Mouse (Mus musculus): ENCODE results near the gene Ripply1. TPM values are rescaled to one million over a fixed set of nuclear protein-coding genes. Genes with fewer than 3 reads are reported as not detected.
"Not testable (repeated sequence)": the region's sequence is repeated elsewhere in the genome, so short reads cannot be mapped to it uniquely, and the experiment has no call there.

The Ripply1 gene
- total RNA-seq, 2 experiments from 2014 or later, result 0.40 to 0.62 TPM

DNA sequence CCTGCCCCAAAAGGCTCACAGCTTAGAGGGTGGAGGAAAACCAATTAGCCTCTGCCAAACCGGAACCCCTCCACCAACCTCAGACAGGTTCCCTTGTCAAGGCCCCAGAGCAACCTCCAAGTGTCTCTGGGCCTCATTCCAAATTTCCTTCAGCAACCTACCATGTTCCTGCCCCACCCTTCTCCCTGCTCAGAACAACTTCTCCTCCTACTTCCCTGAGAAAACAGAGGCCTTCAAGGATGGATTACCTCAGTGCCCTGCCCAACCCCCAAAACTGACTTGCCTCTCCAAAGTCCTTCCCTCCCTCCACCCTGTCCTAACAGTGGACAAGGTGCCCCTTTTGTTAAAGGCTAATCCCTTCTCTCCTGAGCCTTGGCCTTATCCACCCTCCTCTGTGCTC lies 3.6 kb upstream of the Ripply1 start:
- intact Hi-C loops (cut with DNase I; ENCODE audit: low total_unique reads), result no loop called here
- no peak for DNase-seq

DNA sequence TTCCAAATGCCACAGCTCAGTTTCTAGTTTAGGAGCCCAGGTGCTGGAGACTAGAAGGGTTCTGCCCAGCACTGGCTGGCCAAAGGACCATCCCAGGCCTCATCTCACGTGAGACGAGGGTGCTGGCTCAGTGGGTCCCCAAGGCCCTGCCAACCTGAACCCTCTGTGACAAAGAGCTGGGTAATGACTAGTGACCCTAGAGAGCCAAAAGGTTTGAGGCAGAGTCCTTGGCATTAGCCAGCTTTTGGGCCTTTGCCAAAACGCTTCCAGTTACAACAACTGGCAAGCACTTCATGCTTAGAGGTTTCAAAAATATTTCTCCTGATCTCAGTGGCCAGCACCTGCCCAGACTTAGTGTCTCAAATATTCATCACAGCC lies 881 bp upstream of the Ripply1 start:
- intact Hi-C loops (cut with DNase I; ENCODE audit: low total_unique reads), result loop anchor here (5.0 kb wide), 1 partner anchor 49 kb away; no protein-coding TSS in a partner anchor
- peak; percentile 42 for DNase-seq

DNA sequence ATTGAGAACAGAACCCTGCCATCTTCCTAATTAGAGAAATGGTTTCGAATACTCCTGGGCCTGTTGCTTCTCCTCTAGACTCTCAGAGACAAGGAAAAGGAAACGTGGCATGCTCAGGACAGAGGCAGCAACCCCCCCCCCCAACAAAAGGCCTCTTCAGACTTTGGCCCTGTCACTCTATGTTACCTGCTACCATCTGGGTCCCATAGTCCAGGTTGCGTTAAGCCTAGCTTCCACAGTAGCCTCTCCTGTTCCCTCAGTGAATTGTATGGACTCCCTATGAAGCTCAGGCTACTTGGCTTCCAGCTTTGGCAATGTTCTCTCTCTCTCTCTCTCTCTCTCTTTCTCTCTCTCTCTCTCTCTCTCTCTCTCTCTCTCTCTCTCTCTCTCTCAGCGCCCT lies 590 bp downstream of the Ripply1 start:
- intact Hi-C loops (cut with DNase I; ENCODE audit: low total_unique reads), result loop anchor here (5.0 kb wide), 1 partner anchor 51 kb away; no protein-coding TSS in a partner anchor
- DNase-seq, result no peak

DNA sequence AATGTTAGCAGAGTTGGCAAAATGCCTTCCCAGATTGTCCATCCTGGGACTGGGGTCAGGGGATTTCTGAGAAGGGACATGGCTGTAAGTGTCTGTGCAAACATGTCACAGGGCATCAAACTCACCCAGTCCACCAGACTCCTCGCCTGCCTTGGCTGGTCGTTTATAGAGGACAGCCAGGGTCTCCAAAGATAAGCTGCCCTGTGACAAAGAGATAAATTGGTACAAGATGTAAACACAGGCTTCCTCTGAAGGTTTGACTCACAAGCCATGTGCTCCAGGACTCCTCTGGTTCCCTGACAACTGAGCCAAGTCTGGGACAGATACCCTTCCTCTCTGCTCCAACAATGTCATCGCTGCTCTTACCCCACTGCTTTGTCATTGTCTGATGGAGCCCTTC lies 1.2 kb downstream of the Ripply1 start:
- intact Hi-C loops (cut with DNase I; ENCODE audit: low total_unique reads), result loop anchor here (5.0 kb wide), 1 partner anchor 51 kb away; no protein-coding TSS in a partner anchor
- DNase-seq, result no peak

DNA sequence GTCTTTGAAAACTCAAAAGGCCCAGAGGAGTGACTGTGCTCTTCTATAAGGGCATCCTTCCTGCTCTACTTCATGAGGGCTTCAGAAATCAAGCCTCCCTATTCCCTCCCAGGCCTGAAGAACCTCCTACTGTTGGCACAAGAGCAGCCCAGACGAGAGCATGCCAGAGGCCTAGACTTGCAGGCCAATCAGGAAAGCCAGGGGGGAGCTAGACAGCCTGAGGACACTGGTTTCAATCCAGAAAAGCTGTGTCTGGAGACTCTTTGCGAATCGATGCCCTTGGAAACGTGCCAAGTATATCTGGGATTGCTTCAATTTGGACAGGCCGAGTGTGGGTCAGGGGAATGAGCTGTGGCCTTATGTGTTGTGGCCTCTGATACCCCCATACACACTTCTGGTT lies 2.8 kb downstream of the Ripply1 start:
- intact Hi-C loops (cut with DNase I; ENCODE audit: low total_unique reads), result no loop called here
- DNase-seq, result no peak

DNA sequence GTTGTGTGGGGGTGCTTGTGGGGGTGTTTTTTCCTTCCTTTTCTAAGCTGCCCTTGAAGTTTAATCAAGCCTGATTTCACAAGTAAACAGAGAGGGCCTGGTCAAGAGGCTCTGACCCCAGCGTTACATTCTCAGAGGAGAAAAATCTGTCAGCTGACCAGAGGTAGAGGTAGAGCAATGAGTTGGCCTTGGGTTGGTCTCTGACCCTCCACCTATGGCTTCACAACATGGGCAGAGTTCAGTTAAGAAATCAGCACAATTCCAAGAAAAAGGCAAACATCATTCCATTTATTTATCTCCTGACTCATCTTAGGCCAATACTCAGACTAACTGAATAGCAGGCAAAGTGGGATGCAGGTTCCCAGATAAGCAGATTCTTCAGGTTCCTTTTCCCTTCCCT lies 3.3 kb downstream of the Ripply1 start:
- intact Hi-C loops (cut with DNase I; ENCODE audit: low total_unique reads), result no loop called here
- DNase-seq, result no peak

DNA sequence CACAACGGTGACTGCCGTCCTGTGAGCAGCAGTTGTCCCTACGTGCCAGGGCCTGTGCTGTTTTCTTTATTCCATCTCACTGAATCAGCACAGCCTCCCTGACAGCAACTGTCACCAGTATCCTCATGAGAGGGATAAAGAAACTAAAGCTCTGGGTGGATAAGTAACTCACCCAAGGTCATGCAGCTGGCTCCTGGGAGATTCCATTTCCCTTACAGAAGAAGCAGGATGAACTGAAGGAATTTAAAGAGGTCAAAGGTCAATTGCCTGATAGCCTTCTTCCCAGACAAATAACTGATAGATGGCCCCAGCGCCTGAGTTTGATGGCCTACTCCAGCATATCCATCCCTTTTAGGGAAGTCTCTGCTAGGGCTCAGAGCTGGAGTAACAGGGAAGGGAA lies 4.8 kb downstream of the Ripply1 start:
- no peak for DNase-seq

DNA sequence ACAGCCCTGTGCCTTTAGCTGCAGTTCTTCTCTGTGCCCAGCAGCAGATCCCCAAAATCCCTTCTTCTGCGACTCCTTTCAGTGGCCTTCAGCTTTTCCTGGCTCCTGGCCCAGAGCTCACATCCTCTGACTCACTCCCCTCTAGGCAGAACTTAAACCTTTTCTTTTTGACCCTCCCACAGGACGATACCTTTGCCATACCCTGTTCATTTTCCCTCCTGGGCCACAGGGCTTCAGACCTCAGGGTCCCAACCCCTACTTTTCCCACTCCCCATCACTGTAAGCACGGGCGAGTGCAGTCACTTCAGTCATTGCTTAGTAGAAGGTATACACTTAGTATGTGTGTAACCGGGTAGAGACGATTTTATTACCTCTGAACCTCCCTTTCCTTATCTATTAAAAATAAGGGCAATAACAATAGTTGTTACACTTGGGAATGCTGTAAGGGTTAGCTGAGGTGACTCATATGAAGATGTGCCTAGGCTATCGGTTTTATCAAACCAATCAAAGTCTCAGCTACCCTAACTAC lies 7.0 kb downstream of the Ripply1 start:
- no peak for DNase-seq

More for the DNA sequence above, 4.8 kb downstream of the Ripply1 start:
- intact Hi-C loops (cut with DNase I; ENCODE audit: low total_unique reads), result no loop called here

DNA sequence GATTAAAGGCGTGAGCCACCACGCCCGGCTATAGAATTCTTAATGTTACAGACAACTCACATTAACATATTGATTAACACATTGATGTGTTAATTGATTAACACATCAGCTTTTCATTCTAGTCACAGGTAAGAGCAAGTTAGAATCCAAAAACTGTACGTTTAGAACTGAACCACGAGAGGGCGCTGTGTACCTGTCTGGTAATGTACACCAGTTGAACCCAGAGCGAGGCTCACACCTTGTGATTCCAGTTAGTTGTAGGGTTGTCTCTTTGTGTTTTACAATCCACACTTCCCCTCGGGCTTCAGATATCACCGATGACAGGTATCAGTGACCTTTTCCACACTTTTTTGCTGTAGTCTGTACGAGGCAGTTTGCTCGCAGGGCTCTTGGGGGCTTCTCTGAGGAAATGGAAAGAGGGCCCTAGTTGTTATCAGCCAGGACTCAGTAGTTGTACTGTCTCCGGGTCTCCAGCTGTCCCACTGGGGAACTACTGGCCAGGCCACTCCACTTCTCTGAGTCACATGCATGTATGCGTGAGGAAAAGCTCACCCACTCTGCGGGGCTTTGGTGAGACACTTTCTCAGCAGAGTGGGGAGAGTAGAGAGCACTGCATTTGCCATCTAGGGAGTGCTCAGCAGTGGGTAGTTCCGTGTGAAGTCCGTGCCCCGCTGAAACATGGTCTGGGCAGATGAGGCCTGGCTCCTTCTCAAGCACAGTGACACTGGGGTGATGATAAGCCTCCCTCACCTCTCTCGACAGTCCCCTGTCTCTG lies 7.7 kb downstream of the Ripply1 start:
- peak; percentile 22 for DNase-seq
- intact Hi-C loops (cut with DNase I; ENCODE audit: low total_unique reads), result no loop called here

More for the DNA sequence above, 7.0 kb downstream of the Ripply1 start:
- intact Hi-C loops (cut with DNase I; ENCODE audit: low total_unique reads), result no loop called here

DNA sequence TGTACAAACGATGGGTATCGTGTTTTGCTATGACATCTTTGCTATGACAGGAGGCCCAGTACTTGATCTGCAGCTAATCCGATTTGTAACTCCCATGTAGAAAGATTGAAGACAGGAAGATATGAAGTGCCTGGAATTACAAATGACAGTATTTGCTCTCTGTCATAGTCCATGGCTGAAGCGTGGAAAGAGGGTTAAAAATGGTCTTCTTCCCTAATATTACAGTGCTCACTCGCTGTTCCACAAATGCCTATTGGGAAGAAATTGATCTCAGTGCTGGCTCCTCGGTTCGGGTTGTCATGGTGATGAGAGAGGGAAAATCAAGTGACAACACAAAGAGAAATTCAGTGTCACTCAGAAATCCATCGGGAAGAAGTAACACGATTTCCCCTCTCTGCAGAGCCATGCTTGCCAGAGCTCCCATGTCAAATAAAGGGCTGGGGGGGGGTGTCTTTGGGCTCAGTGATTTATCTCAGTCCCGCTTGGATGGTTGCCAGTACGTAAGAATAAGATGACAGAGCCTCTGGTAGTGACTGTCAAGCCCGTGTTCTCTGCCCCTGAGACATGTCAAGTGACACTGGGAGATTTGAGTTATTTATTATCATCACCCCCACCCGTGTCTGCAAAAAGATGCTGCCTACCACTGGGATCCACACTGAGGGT lies 12.0 kb downstream of the Ripply1 start:
- intact Hi-C loops (cut with DNase I; ENCODE audit: low total_unique reads), result no loop called here
- DNase-seq, result no peak

DNA sequence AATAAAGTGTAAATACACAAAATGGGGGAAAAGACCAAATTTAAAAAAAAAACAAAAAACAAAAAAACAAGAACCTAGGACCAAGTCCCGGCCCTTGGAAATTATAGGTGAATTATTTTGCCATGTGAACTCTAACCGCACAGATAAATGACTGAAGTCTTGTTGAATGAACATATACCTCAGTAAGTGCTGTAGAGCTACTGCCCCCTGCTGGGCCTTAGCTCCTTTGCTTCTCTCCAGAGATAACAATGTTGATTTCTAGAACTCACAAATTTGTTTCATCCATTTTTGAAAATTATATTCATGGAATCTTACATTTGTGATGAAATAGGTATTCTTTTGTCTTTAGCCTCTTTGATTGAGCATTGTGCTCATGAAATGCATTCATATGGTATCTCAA lies 19.6 kb downstream of the Ripply1 start:
- intact Hi-C loops (cut with DNase I; ENCODE audit: low total_unique reads), result no loop called here
- DNase-seq, result no peak

DNA sequence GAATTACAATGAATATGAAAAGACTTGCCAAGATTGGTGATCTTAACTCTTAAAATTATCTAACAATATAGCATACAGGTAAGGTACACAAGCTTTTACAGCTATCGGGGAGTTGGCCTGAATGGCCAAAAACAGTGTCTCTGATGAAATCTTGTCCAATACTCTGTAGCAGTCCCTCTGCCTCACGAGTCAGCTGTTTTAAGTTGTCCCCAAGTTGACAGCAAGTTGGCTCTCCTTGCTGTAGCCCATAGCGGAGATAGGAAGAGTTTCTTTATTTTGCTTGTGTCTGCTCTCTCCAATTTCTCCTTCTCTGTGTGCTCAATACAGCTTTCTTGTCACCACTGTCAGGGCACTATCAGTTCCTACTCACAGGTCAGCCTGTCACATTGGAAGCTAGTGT lies 23.5 kb downstream of the Ripply1 start:
- intact Hi-C loops (cut with DNase I; ENCODE audit: low total_unique reads); DNase-seq: not testable (repeated sequence)

DNA sequence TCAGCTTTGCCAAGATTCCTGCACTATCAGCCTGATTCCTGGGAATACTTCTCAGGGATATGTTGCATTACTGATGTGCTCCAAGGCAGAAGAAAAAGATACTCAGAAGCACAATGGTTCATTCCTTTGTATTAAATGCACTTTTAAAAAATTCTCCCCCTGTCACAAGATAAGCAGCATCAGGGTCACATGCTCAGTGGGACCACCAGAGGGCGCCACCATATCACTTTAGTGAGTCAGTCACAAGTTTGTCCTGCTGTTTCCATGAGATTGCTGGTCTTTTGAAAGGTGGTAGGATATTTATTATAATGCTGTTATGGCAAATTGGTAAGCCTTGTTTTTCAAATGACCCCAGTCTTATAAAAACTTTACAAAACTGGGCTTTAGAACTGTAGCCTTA lies 30.3 kb downstream of the Ripply1 start:
- intact Hi-C loops (cut with DNase I; ENCODE audit: low total_unique reads), result no loop called here
- DNase-seq, result peak; percentile 49

DNA sequence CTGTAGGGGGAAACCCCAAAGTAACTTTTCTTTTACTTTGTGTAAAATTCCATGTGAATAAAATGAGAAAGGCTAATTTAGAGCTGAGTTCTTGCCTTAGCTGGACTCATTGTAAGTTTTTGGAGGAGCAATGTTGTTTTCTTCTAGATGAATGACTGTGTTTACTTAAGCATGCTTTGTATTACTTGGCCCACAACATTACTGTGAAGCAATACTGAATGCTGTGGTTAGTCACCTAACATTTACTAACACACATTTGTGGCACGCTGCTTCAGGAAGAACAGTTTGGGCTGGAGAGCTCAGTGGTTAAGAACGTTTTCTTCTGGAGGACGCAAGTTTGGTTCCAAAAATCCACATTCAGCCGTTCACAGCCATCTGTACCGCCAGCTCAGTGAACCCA lies 45.1 kb downstream of the Ripply1 start:
- no peak for DNase-seq

DNA sequence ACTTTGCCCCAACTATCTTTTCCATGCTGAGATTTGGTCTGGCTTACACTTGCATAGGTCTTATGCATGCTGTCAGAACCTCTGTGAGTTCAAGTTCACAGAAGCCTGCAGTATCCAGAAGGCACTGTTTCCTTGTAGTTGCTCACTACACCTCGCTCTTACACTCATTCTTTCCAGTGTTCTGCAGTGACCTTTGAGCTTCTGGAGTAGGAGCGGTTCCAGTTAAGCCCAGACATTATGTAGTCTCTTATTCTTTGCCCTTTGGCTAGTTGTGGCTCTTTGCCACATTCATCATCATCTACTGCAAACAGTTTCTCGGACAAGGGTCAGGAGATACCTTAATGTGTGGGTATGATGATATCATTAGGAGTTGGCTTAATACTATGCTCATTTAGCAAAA lies 51.6 kb downstream of the Ripply1 start:
- intact Hi-C loops (cut with DNase I; ENCODE audit: low total_unique reads), result no loop called here
- no peak for DNase-seq

More for the DNA sequence above, 45.1 kb downstream of the Ripply1 start:
- intact Hi-C loops (cut with DNase I; ENCODE audit: low total_unique reads), result no loop called here

Other genes starting within 250 kb of the Ripply1 start
- 10 to 100 TPM; 13.5 to 14.3 TPM for gene Rnf128, start 219.0 kb downstream of the Ripply1 start, total RNA-seq (2021)
- 1 to 10 TPM; 3.7 to 4.4 TPM for gene Tbc1d8b, start 97.4 kb downstream of the Ripply1 start, total RNA-seq (2021)
- gene Gm15013, start 67.9 kb downstream of the Ripply1 start, total RNA-seq (2021), result not detected
- gene Cldn2, start 18.5 kb upstream of the Ripply1 start, total RNA-seq (2021), result under 1 TPM; 0.16 to 0.18 TPM
- 1 to 10 TPM; 7.7 to 9.5 TPM for gene Morc4, start 89.3 kb upstream of the Ripply1 start, total RNA-seq (2021)
- 1 to 10 TPM; 4.6 to 4.8 TPM for gene Rbm41, start 216.2 kb upstream of the Ripply1 start, total RNA-seq (2021)